Mouse (Mus musculus) embryonic fibroblast, embryonic 13.5 days (primary cell): ENCODE measurements around the gene Ano6.

Experiments
- CTCF ChIP-seq: IDR thresholded peaks from 2 replicates; pipeline ENCODE4 v1.5.1; 2011; ENCODE audit warnings: mild to moderate bottlenecking, control low read depth, low read length, moderate library complexity, borderline replicate concordance; ENCODE audit not compliant: insufficient read depth
- POLR2A ChIP-seq: IDR thresholded peaks from 2 replicates; pipeline ENCODE4 v1.6.1; 2011; ENCODE audit warnings: low read depth, mild to moderate bottlenecking, control low read depth, low read length, moderate library complexity

- TF ChIP-seq CTCF (no peak), POLR2A (no peak)
These were observed 9.0 kb downstream of the Ano6 start for GRCm38 (mm10) chr15:95799632-95800031.
